Mouse (Mus musculus) liver, embryonic 16.5 days (tissue): Measurements from ENCODE around the gene Ppt1. TPM values are rescaled to one million over a fixed set of nuclear protein-coding genes. Genes with fewer than 3 reads are reported as not detected.

Experiments used
- ATAC-seq: fragments of 200-750 bp; cut with Nextera tagmentation; 2 replicates; pipeline ENCODE4 v1.8.0; 2017; ENCODE audit warnings: low read depth, mild to moderate bottlenecking, moderate number of reproducible peaks, moderate library complexity
- H3K27ac ChIP-seq: fragments of 300-500 bp; sonication (generic); 2 replicates; pipeline ENCODE4 v1.5.1; 2014; ENCODE audit warnings: mild to moderate bottlenecking, low read length
- H3K27me3 ChIP-seq: fragments of 300-500 bp; sonication (generic); 2 replicates; pipeline ENCODE4 v1.6.1; 2014; ENCODE audit warnings: low read depth, low read length, mixed read lengths; ENCODE audit not compliant: control insufficient read depth, insufficient read depth
- H3K36me3 ChIP-seq: fragments of 300-500 bp; sonication (generic); 2 replicates; pipeline ENCODE4 v1.6.1; 2014; ENCODE audit warnings: mild to moderate bottlenecking; ENCODE audit not compliant: control insufficient read depth, insufficient read depth
- H3K4me1 ChIP-seq: fragments of 300-500 bp; sonication (generic); 2 replicates; pipeline ENCODE4 v1.6.1; 2014; ENCODE audit warnings: low read depth, low read length, mixed read lengths; ENCODE audit not compliant: control insufficient read depth
- H3K4me2 ChIP-seq: fragments of 300-500 bp; sonication (generic); 2 replicates; pipeline ENCODE4 v1.6.1; 2014; ENCODE audit warnings: low read depth, low read length, mixed read lengths
- H3K4me3 ChIP-seq: fragments of 300-500 bp; sonication (generic); 2 replicates; pipeline ENCODE4 v1.5.1; 2014; ENCODE audit warnings: low read depth, mild to moderate bottlenecking, low read length
- H3K9ac ChIP-seq: fragments of 300-500 bp; sonication (generic); 2 replicates; pipeline ENCODE4 v1.6.1; 2014; ENCODE audit warnings: low read depth, low read length
- H3K9me3 ChIP-seq: fragments of 300-500 bp; sonication (generic); replicated peaks from 2 replicates; pipeline ENCODE4 v1.6.1; 2016; ENCODE audit warnings: low read length; ENCODE audit not compliant: control insufficient read depth
- WGBS: fragments of 180-500 bp; shearing (Covaris S2); extraction: QIAGEN DNeasy Blood & Tissue Kit; methylation state at CpG from one replicate; pipeline ENCODE4 v1.1.7; 2014; ENCODE audit not compliant: insufficient replicate concordance; 5-methylcytosine and 5-hydroxymethylcytosine counted together
- polyA plus RNA-seq: library from polyadenylated mRNA; unstranded; fragments of >200 nt; fragmentation: Nextera tagmentation; extraction: Ambion mirVana; gene quantifications from 2 replicates; pipeline ENCODE4 v1.2.1, GENCODE M21; 2015

Ppt1 gene
- polyA plus RNA-seq, 1 experiment from 2014 or later, result 20.6 TPM

DNA sequence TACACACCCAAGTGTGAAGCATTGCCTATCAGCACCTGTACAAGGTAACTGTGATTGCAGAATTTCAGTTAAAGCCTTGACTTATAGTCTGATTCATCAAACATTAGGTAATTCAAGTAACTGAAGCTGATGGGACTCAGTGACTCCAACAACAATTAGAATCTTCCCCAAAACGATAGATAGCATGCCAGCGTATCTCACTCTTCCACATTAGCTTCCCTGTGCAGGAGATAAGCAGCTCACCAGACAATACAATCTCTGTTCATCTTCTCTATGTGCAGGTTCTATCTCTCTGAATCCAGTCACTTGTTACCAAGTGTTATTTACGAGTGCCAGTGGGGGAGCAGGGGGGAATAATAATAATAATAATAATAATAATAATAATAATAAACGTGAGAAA lies 37.5 kb downstream of the Ppt1 start:
- Histone ChIP-seq H3K36me3 (peaks cover 25% of the 10 kb centered on the region), H3K9me3 (no peaks in the 10 kb centered on the region), H3K27me3 (no peaks in the 10 kb centered on the region), H3K4me3 (peak overlapping the region; percentile 20), H3K4me1 (peaks cover 23% of the 10 kb centered on the region), H3K4me2 (peak overlapping the region; percentile 31; the same call in 1 of the 2 replicates), H3K27ac (no peak overlapping the region), H3K9ac (no peak overlapping the region)
- peak; percentile 35; the same call in 1 of the 2 replicates for ATAC-seq
- WGBS, result 24% methylated on average over 4 of the region's 4 CpGs

DNA sequence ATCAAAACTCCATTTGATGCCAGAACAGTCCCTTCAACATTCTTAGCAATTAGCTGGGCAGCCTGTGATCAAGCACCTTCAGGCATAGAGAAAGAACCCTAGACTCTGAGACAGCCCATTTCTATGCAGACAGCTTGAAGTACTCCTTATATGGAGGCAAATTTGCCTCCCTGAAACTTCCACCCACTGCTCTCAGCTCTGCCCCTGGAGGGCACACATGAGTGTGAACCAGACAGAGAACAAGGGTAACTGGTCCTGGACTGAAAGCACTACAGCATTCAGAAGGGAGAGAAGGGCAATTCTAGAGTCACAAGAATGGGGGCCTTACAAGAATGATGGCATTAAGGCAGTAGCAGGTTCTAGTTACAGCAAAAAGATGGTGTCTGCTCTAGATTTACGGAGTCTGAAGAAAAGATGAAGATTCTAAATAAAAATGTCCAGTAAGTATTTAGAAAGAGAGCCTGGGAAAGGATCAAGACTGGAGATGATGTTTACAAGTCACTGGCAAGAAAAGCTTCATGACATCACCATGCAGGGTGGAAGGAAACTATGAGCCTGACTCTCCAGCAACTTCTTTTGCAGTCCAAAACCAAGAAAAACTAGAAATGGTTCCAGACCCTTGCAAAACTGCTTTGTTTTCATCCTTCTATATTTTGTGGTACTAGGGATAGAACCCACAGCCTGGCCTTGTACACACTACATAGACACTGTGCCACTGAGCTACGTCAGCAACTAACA lies 42.5 kb downstream of the Ppt1 start:
- no peaks in the 10 kb centered on the region for H3K36me3 ChIP-seq
- WGBS, result 77% methylated on average over 2 of the region's 2 CpGs
- no peak overlapping the region for H3K4me2 ChIP-seq
- peaks cover 20% of the 10 kb centered on the region for H3K4me1 ChIP-seq
- no peaks in the 10 kb centered on the region for H3K27me3 ChIP-seq
- no peaks in the 10 kb centered on the region for H3K9me3 ChIP-seq
- no peak overlapping the region for H3K27ac ChIP-seq
- H3K9ac ChIP-seq, result no peak overlapping the region
- H3K4me3 ChIP-seq, result no peak overlapping the region
- no peak for ATAC-seq

DNA sequence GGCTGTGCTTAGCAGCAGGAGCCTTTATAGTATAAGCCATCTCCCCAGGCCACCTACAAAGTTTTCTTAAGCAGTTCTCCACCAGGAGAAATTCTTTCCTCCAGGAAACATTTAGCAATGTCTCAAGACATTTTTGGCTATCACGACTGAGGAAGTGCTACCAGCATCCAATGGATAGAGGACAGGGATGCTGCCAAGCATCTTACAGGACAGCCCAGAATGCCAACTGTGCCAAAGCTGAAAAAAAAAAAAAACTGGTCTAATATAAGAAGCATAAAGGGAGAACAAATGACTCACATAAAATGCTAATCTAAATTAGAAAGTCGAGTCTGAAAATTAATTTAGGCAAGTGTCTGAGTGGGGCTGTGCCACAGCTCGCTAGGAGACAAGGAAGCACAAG lies 46.5 kb downstream of the Ppt1 start:
- Histone ChIP-seq H3K27me3 (no peaks in the 10 kb centered on the region), H3K9ac (no peak overlapping the region), H3K36me3 (no peaks in the 10 kb centered on the region), H3K9me3 (no peaks in the 10 kb centered on the region), H3K27ac (no peak overlapping the region), H3K4me2 (no peak overlapping the region), H3K4me3 (no peak overlapping the region), H3K4me1 (peaks cover 31% of the 10 kb centered on the region)
- ATAC-seq, result no peak
- WGBS, result 56% methylated on average over 3 of the region's 3 CpGs

DNA sequence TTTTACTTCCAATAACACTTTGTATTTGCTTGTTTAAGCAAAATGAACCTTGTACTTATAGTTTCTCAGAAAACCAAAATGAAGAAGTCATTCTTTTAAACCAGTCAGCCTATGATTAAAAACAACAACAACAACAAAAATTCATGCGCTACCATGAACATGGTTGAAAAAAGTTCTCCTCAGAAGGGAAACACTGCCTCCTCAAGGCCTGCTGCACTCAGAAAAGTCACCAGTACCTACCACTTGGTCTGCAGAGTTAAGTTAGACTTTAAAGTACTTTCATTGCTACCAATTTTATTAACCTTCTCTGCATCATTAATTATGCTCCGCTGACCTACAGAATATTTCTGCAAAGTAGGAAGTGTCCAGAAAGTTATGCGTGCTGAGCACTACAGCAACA lies 47.3 kb downstream of the Ppt1 start:
- Histone ChIP-seq H3K4me1 (peaks cover 31% of the 10 kb centered on the region), H3K27ac (no peak overlapping the region), H3K9ac (no peak overlapping the region; the same call in 1 of the 2 replicates), H3K9me3 (no peaks in the 10 kb centered on the region), H3K27me3 (no peaks in the 10 kb centered on the region), H3K36me3 (no peaks in the 10 kb centered on the region), H3K4me3 (peak overlapping the region; percentile 84; the same call in 1 of the 2 replicates), H3K4me2 (peak overlapping the region; percentile 83)
- no peak for ATAC-seq
- 76% methylated on average over 3 of the region's 3 CpGs for WGBS

DNA sequence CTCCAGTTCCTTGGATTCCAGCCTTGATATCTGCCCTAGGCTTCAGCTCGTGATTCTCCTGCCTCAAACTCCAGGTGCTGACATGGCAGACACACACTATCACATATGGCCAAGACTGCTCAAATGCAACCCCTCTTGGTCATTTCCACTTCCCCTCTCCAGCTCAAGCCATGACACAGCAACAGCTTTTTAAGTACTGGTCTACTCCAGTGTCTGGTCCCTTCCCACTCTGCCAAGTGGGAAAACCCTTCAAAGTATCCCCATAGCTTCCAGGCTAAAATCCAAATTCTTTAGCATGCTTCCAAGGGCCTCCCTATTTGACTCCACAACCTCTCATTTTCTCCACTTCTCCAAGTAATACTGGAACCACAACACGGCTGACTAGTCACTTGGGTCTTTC lies 48.0 kb downstream of the Ppt1 start:
- Histone ChIP-seq H3K4me2 (peak overlapping the region; percentile 83), H3K9me3 (no peaks in the 10 kb centered on the region), H3K27me3 (no peaks in the 10 kb centered on the region), H3K36me3 (no peaks in the 10 kb centered on the region), H3K4me1 (peaks cover 31% of the 10 kb centered on the region), H3K4me3 (peak overlapping the region; percentile 84), H3K27ac (peak overlapping the region; percentile 100), H3K9ac (peak overlapping the region; percentile 87)
- no peak for ATAC-seq
- 25% methylated on average over 2 of the region's 2 CpGs for WGBS

DNA sequence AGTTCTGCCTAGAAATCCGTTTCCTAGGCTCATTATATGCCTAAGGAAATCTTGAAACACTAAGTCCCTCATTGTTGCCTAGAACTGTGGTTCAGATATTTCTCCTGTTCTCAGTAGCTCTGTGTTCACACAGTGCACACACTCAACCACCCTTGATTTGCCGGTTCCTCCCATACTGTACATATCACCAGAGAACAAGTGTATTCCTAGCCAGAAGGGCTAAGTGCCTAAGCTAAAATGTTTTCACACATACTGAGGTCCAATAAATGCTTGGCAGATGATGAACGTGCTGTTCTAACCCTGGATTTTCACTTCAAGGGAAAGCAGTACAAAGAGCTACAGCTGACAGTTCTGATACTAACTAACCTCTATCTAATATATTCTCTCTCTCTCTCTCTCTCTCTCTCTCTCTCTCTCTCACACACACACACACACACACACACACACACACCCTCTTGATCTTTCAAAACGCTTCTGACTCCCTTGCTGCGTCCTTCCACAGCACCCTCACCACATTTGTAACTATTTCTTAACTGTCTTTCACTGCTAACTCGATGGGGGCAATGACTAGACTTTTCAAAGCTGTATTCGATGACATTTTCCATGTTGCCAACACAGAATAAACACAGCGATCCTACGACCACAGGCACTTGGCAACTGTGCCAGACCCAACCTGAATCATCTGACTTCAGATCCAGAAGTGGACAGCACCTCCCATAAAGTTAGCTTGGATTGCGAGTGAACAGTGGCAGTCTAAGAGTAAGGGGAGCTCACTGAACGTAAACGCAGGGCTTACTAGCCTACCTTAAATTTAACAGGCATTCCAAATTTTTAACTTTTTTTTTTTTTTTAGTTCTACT lies 48.7 kb downstream of the Ppt1 start:
- Histone ChIP-seq H3K27me3 (no peaks in the 10 kb centered on the region), H3K4me2 (peak overlapping the region; percentile 83), H3K36me3 (no peaks in the 10 kb centered on the region), H3K9ac (peak overlapping the region; percentile 87), H3K27ac (peak overlapping the region; percentile 100), H3K9me3 (no peaks in the 10 kb centered on the region), H3K4me1 (peaks cover 31% of the 10 kb centered on the region), H3K4me3 (peak overlapping the region; percentile 84)
- WGBS, result 7% methylated on average over 12 of the region's 12 CpGs
- no peak for ATAC-seq

DNA sequence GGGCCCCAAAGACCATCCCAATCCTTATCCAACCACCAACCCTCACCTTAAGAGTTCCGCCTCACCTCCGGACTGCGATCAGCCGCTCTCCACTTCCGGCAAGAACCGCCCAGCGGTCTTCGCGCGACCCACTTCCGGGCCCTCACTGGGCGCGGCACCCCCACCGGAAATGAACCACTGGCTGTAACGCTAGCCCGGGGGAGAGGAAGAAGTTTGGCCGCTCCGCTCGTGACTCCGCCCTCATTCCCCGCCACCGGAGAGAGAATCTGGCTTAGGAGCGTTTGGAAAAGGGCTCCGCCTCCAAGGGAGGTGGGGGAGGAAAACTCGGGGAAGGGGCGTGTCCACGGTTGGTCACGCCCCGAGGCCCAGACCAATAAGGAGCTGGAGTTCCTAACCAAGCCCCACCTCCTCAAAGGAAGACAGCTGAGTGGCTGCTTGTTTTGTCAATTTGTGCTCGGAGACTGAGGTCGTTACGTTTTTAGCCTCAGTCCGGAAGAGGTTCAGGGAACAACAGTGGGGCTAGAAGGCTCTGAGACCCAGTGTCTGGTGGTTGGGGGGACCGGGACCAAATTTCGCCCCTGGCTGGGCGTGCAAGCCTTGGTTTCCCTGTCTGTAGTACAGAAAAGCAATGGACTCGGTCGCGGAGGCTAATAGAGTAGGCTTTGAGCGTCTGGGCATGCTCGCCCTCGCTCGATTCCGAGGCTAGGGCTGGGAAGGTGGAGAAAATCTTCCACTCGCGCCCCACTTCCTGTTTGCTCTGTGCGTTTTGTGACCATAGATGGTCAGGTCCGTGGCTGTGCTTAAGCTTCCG lies 49.9 kb downstream of the Ppt1 start, which contains the start of gene Cap1:
Gene Cap1 (minus strand): TSS at position 289 of the 811 bp plus-strand sequence.
- peak; percentile 91 for ATAC-seq
- H3K4me2 ChIP-seq, result peak within 1 kb of the TSS; percentile 99
- H3K4me3 ChIP-seq, result peak within 1 kb of the TSS; percentile 84
- under 1% methylated on average over 49 of the region's 49 CpGs for WGBS
- H3K9ac ChIP-seq, result peak within 1 kb of the TSS; percentile 91
- peak within 1 kb of the TSS; percentile 100 for H3K27ac ChIP-seq
- H3K4me1 ChIP-seq, result peaks cover 34% of the 10 kb centered on the region
- no peaks in the 10 kb centered on the region for H3K36me3 ChIP-seq
- no peaks in the 10 kb centered on the region for H3K9me3 ChIP-seq
- no peaks in the 10 kb centered on the region for H3K27me3 ChIP-seq

DNA sequence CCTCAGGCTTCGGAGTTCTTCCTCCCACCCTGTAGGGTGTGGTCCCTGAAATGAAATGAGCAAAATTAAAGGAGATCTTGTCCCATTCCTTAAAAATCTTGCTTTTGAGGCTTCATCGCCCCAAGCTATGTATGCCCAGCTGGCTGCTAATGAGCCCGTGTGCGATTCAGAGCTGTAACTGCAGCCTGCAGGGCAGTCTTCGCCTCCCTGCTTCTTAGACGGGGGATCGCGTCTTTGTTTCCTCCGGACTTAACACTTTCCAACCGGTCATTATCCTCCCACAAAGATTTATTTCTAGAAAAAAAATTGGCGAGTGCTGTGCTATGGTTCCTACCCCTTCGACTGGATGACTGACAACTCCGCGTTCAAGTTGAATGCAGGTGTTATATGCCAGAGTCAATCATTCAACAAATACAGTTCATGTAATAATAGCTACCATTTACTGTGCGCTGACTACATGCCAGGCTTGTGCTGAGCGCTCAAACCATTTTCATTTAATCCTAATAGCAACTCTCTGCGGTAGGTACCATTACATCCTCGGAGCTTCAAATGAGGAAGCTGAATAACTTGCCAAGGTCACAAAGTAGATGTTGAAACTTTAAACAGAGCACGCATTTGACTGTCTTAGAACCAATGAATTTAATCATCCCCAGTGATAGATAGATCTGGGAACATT lies 50.7 kb downstream of the Ppt1 start:
- 3% methylated on average over 19 of the region's 19 CpGs for WGBS

More for the DNA sequence above, 50.7 kb downstream of the Ppt1 start:
- ATAC-seq, result no peak
- H3K4me2 ChIP-seq, result peak overlapping the region; percentile 99
- no peaks in the 10 kb centered on the region for H3K27me3 ChIP-seq
- peaks cover 37% of the 10 kb centered on the region for H3K4me1 ChIP-seq
- H3K27ac ChIP-seq, result peak overlapping the region; percentile 100
- H3K36me3 ChIP-seq, result no peaks in the 10 kb centered on the region
- H3K4me3 ChIP-seq, result peak overlapping the region; percentile 84
- peak overlapping the region; percentile 91 for H3K9ac ChIP-seq
- no peaks in the 10 kb centered on the region for H3K9me3 ChIP-seq
